Mouse (Mus musculus) adrenal gland, adult 18-20 months (tissue): ENCODE results near the gene Gm20696. TPM values are rescaled to one million over a fixed set of nuclear protein-coding genes. Genes with fewer than 3 reads are reported as not detected.

Experiments
- DNase-seq, 2 experiments: peaks; one replicate each; pipeline ENCODE4 v3.0.0; 2021 to 2022; ENCODE audit warnings: low spot score in 2 of 2
- total RNA-seq, 2 experiments: library from RNA; stranded (reverse); gene quantifications; 1 replicate in 1 of 2; 2 replicates in 1 of 2; pipeline ENCODE4 v1.2.3; 2021

The Gm20696 gene
- total RNA-seq, 2 experiments from 2014 or later = 2.5 to 3.0 TPM

DNA sequence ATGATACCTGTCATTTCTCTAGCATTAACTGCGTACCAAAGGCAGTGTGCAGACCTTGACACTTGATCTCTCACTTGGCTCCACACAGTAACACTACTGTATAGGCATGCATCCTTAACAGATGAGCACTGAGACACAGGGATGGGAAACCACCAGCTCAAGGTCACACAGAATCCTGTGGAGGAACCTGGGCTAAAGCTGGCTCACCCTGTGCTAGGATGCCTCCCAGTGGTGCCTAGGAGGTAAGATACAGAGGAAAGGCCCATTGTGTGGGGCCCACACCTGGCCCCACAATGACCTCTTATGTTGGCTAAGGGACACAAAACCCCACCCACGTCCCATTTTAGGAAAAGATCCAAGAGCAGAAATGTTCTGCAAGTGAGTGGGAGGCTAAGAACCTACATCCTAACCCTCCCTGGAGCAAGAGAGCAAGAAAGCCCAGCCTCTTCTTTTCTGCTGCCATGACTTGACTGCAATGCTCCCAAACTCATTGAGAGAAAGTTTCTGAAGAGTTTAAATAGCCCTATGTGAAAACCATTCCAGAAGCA is 213.9 kb downstream of the Gm20696 start:
- DNase-seq = no peak

DNA sequence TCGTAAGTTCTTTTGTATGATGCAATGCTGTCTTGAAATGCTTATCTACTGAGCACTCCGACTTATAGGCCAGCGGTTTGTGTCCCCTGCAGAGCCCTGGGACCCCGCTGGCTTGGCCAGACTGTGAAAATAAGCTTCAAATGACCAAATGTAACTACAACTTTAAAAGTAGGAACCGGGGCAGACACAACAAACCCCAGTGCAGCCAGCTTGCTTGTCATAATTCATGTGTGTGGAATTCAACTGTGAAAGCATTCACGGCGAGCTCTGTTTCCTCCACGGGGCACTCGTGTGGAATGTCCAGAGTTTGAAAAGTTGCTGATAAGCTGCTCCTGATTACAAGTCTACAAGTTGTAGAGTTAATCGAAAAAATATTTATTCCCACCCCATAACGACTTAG is 215.1 kb downstream of the Gm20696 start:
- DNase-seq = no peak

- DNase-seq = no peak
Observed at GRCm38 (mm10) chr6:99447447-99447846, 219.2 kb downstream of the Gm20696 start.

- DNase-seq = no peak
Observed at GRCm38 (mm10) chr6:99446801-99447415, 219.7 kb downstream of the Gm20696 start.

DNA sequence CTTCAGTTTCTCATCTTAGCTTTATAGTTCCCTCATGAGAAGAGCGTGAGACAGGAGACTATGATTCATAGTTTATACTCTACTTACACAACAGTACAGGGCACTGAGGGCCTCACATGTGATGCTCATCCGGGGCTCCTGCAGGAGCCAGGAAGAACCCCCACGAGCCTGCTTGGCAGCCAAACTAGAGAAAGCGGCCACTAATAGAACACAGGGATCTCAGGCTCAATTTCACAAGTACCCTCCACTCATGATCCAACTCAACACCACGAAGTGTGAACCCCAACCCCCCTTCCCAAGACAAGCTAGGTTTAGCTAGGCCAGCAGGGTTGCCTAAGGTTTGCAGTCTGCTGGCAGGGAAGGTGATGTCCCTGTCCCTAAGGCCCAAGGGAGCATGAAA is 223.1 kb downstream of the Gm20696 start:
- no peak for DNase-seq

- no peak for DNase-seq
Observed at GRCm38 (mm10) chr6:99441100-99441499, 225.5 kb downstream of the Gm20696 start.

DNA sequence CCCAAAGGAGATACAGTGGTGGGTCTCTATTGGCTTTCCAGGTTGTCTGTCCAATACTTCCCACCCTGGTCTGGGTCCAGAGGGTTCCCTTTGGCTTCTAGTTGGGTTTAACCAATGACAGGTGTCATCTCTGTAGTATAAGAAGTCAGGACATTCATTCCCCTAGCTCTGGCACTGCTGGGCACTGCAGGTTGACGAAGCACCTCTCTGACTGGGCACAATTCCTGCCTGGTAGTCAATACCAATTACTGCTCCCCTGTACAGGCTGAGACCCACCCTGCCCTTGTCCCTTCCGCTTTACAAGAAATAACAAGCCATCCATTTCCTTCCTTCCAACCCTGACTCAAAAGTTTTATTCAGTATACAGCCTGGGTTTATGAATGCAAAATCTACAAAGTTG is 226.0 kb downstream of the Gm20696 start:
- DNase-seq = no peak

DNA sequence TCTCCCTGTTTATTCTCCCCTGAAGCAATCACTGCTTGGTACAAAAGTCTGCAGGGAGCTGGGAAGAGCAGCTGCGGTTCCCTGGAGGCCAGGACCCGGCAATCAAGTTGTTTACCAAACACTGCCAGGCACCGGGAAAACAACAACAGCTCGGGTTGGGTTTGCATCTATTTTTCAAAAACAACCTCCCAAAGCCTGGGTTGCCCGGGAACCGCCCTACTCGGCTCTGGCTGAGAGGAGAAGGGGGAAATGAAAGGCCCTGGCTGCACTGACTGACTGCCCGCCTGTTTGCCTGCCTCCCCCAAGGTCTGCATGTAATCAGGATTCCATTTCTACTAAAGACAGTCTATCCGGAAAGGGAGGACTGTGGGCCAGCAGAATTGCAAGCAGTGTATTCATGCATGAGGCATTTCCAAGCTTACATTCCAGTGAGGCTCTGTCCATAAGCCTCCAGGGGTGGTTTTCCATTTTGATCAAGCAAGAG is 226.7 kb downstream of the Gm20696 start:
- no peak for DNase-seq

DNA sequence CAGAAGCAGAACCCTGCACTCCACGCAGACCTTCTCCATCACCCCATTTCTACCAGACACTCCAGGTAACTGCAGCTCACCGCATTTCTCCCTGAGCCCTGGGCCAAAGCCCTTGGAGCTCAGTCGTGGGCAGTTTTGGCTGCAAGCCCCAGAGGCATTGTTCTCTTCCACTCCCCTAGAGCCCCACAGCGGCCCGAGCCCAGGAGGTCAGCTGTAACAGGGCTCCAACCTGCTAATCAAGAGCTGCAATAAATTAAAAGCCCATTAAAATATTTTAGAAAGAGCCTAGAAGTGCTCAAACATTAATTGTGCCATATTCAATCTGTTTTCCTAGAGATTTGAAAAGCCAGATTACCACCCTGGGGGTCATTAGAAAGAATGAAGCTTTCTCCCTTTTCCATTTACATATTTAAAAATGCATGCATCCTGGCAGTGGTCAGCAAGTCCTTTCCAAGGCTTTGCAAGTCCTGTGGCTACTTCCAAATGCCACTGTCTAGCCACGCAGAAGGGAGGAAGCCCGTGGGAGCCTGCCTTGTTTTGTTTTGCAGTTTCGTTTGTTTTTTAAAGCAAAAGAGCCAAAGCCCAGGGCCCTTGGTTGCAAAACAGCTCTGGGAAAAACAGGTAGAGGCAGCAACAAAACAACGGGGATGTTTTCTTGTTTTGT is 227.3 kb downstream of the Gm20696 start:
- DNase-seq = no peak

DNA sequence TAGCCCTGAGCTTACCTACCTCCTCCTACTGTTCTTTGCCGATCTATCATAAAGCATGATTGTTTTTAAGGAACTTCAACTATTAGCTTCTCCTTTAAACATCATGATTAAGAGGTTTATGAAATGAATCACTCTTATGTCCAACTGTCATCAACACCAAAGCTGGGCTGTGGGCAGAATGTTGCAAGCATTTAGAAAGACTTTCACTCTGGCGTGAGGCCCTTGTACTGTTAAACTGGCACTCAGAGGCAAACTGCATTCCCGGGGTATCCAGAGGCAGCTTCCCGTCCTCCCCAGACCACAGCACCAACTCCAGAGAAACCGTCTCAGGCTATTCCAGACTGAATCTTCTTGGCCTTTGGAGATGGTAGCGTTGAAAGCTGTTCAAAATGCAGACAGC is 230.2 kb downstream of the Gm20696 start:
- no peak for DNase-seq

- no peak for DNase-seq
Observed at GRCm38 (mm10) chr6:99435140-99435539, 231.5 kb downstream of the Gm20696 start.

- no peak for DNase-seq
Observed at GRCm38 (mm10) chr6:99433006-99433405, 233.6 kb downstream of the Gm20696 start.

DNA sequence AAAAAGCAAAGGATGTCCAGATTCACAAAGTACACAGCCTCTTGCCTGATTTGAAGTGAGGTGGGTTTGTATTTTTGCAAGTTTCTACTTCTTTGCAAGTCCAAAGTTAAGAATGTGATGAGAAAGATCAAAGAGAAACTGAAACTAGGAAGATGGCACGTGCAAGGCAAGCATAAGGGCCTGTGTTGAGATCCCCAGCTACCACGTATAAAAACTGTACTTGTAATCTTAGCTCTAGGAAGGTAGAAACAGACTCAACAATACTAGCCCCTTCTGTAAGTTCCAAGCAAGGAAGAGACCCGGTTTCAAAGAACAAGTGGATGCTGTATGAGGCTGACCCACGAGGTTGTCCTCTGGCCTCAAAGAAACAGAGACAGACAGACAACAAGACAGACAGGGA is 234.7 kb downstream of the Gm20696 start:
- DNase-seq = no peak

- DNase-seq = no peak
Observed at GRCm38 (mm10) chr6:99430560-99430959, 236.0 kb downstream of the Gm20696 start.

GRCm38 (mm10) chr6:99429378-99430131 is 237.0 kb downstream of the Gm20696 start:
- DNase-seq = no peak

GRCm38 (mm10) chr6:99428961-99429360 is 237.6 kb downstream of the Gm20696 start:
- DNase-seq = no peak

GRCm38 (mm10) chr6:99427301-99427700 is 239.3 kb downstream of the Gm20696 start:
- no peak for DNase-seq

- DNase-seq = no peak
Observed at GRCm38 (mm10) chr6:99425044-99425443, 241.6 kb downstream of the Gm20696 start.

- peak in 1 of 2 experiments; percentile 25 for DNase-seq
Observed at GRCm38 (mm10) chr6:99420666-99421065, 245.9 kb downstream of the Gm20696 start.

DNA sequence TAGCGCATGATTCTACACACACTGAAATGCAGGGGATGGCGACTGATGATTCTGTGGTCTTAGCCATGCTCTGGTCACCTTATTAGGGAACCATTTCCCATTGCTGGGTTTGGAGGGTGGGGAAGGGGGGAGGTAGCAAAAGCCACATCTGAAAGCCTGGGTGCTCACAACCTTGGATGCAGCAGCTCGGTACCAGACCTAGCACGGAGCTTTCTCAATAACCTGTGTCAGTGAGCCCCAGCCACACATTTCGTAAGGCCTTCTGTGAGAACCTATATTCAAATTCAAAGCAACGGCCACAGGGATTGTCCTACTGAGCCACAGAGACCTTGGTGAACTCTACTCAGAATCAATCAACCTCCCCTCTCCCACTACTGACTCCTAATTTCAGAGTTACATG is 254.0 kb downstream of the Gm20696 start:
- DNase-seq = no peak

DNA sequence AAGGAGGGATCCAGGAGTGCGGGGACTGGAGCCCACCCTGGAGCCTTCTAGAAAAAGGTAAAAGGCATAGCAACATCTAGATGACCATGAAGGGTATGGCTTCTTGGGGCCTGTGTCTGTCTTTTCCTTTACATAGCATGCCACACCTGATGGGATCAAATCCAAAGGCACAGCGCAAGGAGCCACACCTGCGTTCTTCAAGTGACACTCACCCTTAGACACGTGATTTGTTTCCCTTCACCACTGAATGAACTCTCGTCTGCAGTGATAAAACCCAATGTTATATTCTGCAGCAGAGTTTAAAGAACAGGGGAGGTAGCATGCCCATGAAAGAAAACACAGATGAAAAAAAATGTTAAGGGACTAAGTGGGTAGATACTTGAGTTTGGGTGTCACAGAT is 257.0 kb downstream of the Gm20696 start:
- no peak for DNase-seq

DNA sequence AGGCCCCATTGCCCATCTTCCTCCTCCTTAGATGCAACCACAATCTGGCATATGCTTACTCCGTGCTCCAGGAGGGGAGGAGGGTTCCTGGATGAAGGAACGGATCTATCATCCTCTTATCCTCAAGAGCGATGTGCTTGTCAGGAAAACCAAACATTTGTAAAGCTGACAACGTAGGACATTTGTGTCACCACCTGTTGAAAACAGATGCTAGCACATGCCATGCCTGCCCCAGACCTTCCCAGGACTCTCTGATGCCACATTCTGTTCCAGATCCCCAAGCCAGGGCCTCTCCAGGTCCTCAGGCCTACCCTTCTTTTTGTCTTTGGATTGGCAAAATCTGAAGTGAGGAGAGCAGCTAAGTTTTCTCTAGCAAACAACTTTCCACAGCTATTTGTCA is 257.7 kb downstream of the Gm20696 start:
- no peak for DNase-seq
